Mouse (Mus musculus): ENCODE measurements around the gene Bcl11a.

GRCm38 (mm10) chr11:24061819-24062218 lies 16.0 kb upstream of the Bcl11a start:
- no peak for TF ChIP-seq POLR2A (IDR thresholded peaks at IDR 0.05; ENCODE audit: borderline replicate concordance, low read depth, low read length)
- TF ChIP-seq CTCF (IDR thresholded peaks at IDR 0.05; ENCODE audit: low read depth, low read length): no peak

Measured in bone marrow macrophage, adult 2 months (primary cell).